Mouse (Mus musculus) T-helper 1 cell (primary cell): ENCODE results near the gene Smarcc2.

Experiments
- in situ Hi-C: fragments of 300-600 bp; cut with MboI, MseI; formaldehyde crosslinking; loops from one replicate; pipeline ENCODE4 v1.15.1; 2025; ENCODE audit warnings: high pct_unique_total_duplicates

Gene Smarcc2

DNA sequence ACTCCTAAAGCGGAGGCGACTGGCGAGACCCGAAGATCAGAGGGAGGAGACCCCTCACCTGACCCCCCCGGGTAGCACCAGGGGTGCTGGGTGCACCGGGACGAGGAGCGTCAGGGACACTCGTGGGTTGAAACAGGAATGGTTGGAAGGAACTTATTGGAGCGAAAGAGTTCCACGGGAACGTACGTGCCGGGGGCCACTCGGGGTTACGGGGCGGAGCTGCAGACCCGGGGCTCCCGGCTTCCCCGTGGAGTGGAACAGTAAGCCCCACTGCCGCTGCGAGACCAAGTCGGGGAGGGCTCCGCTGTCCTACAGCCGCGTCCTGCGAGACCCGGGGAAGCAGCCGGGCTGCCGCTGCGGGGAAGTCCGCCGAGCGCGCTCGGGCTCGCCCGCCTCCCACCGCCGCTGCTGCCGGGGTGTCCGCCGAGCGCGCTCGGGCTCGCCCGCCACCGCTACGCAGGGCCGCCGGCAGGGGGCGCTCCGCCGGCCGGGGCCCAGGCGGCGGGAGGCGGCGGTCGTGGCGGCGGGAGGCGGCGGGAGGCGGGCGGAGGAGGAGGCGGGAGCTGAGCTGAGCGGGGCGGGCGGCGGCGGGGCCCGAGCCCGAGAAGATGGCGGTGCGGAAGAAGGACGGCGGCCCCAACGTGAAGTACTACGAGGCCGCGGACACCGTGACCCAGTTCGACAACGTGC, at the start of gene Smarcc2:
Gene Smarcc2 (plus strand): TSS at position 530 of the 690 bp plus-strand sequence.
- in situ Hi-C loops: no loop called here

DNA sequence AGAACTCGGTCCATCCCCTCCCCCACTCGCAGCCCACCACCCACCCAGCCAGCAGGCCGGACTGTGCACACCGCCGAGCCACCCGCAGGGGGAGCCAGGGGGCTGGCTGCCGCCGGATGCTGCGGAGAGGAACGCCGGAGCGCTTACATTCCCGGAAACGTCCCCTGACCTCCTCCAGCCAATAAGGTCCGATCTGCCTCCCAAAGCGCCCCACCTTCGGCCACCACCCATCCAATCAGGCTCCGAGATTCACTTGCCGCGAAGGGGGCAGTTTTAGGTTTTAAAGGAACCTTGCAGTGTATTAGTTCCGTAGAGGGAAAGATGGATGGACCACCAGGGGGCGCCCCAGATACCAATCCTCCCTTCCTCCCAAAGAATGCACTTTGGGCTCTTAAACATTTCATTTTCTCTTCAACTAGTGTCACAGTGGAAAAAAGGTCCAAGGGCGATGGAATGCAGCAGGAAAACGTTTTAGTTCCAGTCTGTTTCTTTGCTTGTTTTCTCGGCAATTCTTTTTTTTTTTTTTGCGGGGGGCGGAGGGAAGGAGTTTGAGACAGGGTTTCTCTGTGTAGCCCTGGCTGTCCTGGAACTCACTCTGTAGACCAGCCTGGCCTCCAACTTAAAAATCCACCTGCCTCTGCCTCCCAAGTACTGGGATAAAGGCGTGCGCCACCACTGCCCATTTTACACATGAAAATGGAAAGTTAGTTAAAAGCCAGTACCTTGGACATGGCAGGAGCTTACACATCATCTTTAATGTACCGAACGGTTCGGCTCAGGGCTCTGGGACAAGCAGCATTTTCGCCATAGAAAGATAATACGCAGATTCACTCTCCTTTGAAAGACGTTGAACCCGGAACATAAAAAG, 49.1 kb upstream of the Smarcc2 start:
- in situ Hi-C loops: no loop called here

DNA sequence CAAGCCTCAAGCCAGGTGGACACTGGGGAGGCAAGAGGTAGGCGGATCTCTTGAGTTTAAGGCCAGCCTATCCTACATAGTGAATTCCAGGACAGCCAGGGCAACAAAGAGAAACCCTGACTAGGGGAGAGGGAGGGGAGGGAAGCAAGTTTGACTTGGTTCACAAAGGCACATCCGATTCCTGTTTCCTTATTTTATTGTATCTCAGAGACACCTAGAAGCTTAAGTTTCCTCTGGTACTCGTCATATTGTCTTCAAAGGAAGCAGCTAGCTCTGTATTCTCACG, 48.5 kb upstream of the Smarcc2 start:
- in situ Hi-C loops: no loop called here

DNA sequence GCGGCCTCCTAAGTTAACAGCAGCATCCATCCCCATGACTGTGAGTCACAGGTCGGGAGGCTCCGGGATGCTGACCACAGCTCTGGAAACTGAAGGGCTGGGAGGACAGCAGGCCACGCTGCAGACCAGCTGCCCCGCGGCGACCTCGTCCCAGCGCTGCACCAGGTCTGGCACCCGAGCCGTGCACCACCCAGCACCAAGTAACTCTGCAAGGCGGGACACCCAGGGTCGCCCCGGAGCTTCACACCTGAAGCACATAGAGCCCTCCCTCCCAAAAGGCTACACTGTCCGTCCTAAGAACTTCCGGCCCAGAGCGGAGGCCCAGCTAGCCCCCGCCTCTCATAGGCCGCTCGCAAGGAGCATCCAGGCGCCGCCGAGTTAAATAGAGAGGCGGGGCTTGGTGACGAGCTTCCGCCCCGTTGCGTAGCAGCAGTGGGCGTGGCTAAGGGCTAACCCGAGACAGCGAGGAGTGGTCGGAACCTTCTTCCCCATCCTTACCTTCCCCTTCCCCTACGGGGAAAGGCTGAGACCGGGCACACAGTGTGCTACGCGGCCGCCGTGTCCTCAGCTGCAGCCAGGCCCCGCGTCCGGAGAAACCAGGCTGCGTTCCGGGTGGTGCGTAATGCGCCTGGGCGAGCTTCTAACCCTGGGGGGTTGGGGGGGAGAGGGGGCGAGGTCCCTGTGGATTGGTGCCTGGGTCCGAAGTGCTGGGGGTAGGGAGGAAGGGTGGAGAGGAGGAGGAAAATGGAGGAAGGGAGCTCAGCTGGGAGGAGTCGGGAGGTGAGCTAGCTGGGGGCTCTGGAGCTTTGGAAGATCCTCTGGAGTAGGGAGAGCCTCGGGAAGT, 47.6 kb upstream of the Smarcc2 start, which contains the start of the genes Nabp2 and Rnf41:
Gene Nabp2 (minus strand): TSS at position 282 of the 844 bp plus-strand sequence.
Gene Rnf41 (plus strand): TSS at position 447 of the 844 bp plus-strand sequence.
- in situ Hi-C loops: no loop called here

DNA sequence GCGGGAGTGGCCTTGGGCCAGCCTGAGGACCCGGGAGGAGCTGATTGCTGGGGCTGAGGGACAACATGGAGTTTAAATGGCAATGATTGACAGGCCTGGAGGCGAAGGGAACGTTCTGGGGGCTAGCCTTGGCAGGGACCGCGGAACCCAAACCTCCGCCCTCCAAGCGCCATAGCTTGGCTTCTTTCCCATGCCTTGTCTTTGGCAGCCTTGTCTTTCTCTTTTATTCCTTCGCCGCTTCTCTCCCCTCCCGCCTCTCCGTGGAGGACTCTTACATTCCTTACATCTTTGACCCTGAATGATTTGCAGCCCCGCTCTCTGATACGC, 47.0 kb upstream of the Smarcc2 start:
- in situ Hi-C loops: no loop called here

DNA sequence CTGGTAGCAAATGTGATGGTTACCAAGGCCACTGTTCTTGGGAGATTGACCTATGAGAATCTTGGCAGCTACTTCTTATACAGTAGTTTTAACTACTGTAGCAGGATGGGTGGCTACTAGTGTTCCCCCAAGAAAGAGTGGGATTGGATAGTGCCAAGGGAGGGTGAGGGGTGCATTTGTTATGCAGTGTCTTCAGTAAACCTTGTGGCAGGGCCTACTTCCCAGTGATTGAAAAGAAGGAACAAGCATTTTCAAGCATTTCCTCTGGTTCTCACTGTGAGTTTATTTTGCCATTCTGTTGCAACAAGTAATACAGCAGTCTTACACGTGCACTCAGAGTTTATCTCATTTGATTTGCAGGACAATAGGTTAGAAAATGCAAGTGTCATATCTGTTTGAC, 46.5 kb upstream of the Smarcc2 start:
- in situ Hi-C loops: no loop called here

- in situ Hi-C loops: no loop called here
Observed at GRCm38 (mm10) chr10:128413076-128413475, 46.0 kb upstream of the Smarcc2 start.

DNA sequence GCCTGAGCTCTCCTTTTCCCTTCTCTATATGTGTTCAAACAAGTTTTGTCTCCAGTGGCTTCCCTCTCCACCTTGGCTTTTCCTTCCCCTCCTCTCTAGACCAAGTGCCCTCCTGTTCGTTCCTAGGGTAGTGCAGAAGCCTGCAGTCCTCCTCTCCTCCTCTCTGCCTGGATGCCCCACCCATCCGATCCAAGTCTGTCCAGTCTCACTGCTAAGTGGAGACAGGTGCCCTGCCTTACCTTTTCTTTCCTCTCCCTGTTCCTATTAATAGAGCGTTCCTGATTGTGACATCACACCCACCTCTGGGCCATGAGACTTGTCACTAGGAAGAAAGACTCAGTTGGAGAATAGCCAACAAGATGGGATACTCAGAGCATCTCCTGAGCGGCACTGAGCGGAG, 44.2 kb upstream of the Smarcc2 start:
- in situ Hi-C loops: no loop called here

- in situ Hi-C loops: no loop called here
Observed at GRCm38 (mm10) chr10:128422426-128422825, 36.6 kb upstream of the Smarcc2 start.

DNA sequence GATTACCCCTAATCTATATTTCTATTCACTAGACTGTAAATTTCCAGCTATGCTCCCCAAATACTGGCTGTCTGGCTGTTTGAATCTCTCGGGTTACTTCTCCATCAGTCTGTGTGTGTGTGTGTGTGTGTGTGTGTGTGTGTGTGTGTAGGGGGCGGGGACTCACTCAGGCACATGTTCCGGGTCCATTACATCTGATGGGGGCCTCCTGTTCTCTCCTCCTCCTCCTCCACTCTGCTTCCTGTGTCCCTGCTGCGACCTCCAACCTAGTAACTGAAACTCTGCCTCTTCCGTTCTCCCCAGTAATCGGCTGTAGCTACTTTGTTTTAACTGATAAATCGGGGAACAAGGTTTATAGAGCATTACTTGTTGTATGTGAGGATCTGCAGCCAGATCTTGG, 34.4 kb upstream of the Smarcc2 start:
- in situ Hi-C loops: no loop called here

- in situ Hi-C loops: no loop called here
Observed at GRCm38 (mm10) chr10:128425260-128425659, 33.8 kb upstream of the Smarcc2 start.

- in situ Hi-C loops: no loop called here
Observed at GRCm38 (mm10) chr10:128429052-128429451, 30.0 kb upstream of the Smarcc2 start.

DNA sequence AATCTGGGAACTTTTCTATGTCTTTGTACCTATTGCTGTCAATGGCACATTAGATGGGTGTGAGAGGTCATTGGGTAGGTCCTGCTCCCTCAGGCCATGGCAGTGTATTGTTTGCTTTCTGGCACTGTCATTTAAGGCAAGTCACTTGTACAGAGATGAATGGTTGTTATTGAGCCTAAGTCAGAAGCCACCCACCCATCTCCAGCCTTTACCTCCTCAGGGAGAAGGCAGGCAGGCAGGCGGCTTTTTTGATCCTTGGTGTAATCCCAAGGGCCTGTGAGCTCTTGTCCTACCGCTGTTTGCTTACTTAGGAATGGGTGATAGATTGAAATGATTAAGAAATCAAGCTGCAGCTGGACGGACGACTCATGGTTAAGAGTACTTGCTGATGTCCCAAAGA, 29.6 kb upstream of the Smarcc2 start:
- in situ Hi-C loops: no loop called here

DNA sequence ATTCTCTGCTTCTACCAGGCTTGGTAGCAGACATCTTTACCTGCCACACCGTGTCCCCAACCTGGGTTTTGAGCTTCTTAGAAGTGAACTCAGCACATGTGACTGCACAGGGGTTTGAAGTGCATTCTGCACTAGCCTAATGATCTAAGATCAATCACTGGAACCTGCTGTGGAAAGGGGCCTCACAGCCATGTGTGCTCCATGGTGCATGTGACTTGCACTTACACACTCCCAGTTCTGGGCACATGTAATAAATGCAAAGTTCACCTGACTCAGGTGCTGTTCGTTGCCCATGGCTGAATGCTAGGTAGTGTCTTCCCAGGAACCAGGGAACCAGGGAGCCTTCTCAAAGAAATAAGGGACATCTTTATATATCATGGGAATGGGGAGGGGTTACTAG, 25.6 kb upstream of the Smarcc2 start:
- in situ Hi-C loops: no loop called here

GRCm38 (mm10) chr10:128434681-128435080, 24.4 kb upstream of the Smarcc2 start:
- in situ Hi-C loops: loop anchor here (5.0 kb wide), 1 partner anchor 47 kb away; no protein-coding TSS in a partner anchor

DNA sequence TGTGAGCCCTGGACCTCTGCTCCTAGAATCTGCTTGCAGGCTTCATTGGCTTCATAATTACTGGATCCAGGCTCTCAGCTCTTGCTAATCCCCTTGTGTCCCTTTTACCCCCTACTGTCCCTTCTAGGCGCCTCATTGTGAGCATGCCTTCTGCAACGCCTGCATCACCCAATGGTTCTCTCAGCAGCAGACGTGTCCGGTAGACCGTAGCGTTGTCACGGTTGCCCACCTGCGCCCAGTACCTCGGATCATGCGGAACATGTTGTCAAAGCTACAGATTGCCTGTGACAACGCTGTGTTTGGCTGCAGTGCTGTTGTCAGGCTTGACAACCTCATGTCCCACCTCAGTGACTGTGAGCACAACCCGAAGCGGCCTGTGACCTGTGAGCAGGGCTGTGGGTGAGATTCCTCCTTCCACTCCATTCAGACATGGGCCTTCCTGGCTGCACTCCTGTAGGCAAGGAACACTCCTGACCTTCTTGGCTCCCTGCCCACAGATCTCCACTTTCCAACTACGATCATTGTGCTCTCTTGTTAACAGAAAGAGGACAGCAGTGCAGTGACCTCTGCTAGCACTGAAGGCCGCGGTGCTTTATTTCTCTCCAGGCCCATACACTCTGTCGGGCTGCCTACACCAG, 23.7 kb upstream of the Smarcc2 start:
- in situ Hi-C loops: loop anchor here (5.0 kb wide), 1 partner anchor 48 kb away; no protein-coding TSS in a partner anchor

DNA sequence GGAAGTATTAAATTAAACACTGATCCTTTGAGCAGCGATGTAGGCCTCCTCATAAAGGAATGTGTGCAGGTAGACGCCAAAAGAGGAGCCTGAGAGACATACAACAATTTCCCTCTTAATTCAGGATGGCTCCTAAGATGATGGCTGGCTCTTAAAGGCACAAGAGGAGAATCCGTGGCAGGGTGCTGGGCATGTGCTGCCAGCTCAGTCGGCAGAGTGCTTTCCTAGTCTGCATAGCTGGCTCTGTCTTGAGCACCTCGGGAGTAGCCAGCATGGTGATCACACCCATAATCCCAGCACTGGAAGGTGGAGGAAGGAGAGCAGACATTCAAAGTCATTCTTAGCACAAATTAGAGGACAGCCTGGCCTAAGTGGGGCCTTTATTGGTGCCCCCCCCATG, 23.2 kb upstream of the Smarcc2 start:
- in situ Hi-C loops: loop anchor here (5.0 kb wide), 1 partner anchor 49 kb away; no protein-coding TSS in a partner anchor

DNA sequence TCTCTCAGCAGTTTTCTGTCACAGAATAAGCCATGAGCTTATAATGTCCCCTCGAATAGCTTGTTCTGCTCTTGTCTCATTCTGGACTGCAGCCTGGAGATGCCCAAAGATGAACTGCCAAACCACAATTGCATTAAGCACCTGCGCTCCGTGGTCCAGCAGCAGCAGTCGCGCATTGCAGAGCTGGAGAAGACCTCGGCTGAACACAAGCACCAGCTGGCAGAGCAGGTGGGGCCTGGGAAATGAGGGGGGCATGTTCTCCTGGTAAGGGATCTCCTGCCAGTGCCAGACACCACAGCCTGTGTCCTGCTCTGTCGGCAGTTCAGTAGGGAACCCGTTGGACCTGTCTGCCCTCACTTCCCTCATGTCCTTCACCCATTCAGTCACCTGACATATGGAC, 22.7 kb upstream of the Smarcc2 start:
- in situ Hi-C loops: loop anchor here (5.0 kb wide), 1 partner anchor 49 kb away; no protein-coding TSS in a partner anchor

DNA sequence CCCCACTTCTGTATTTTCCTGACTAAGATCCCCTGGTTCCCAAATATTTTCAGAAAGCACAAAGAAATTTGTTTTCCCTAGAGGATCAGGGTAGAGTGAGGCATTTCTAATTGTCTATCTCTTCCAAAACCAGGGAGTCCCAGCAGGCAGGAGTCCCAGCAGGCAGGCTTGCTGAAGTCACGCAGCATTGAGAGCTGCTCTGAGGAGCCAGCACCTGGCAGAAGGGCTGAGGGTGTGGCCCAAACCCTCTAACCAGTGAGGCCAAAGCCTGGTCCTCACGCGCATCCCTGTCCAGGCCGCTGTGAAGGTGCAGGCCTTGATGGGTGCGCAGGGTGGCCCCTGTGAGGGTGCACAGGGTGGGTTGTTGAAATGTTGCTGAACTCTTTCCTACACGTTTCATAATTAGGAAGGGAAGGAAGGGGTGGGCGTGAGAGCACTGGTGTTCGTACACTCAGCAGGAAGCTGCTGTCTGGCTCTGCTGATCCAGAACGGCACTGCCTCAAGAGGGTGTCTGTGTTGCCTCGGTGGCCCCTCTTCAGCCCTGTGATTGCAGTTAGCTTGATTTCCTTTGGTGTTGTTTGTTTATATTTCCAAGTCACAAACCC, 20.3 kb upstream of the Smarcc2 start:
- in situ Hi-C loops: loop anchor here (5.0 kb wide), 1 partner anchor 51 kb away; no protein-coding TSS in a partner anchor

- in situ Hi-C loops: no loop called here
Observed at GRCm38 (mm10) chr10:128440407-128440806, 18.6 kb upstream of the Smarcc2 start.
